Mouse (Mus musculus): ENCODE results near the gene Kif6. TPM values are rescaled to one million over a fixed set of nuclear protein-coding genes. Genes with fewer than 3 reads are reported as not detected.

Gene Kif6
- polyA plus RNA-seq, 1 experiment: 0.34 TPM

- 80% methylated on average over 8 of the region's 8 CpGs for WGBS
- no peaks in the 10 kb centered on the region for H3K36me3 ChIP-seq (ENCODE audit: control insufficient read depth, insufficient read depth, low read length)
- no peaks in the 10 kb centered on the region for H3K4me1 ChIP-seq (ENCODE audit: control insufficient read depth, insufficient read depth, low read length)
- DNase-seq: no peak
- no peaks in the 10 kb centered on the region for H3K27me3 ChIP-seq (replicated peaks; ENCODE audit: control insufficient read depth, insufficient read depth, low read length)
- TF ChIP-seq CTCF (conservative IDR thresholded peaks at IDR 0.05; ENCODE audit: insufficient read depth, insufficient read length, low read depth, low read length): no peak
- TF ChIP-seq POLR2A (IDR thresholded peaks at IDR 0.05; ENCODE audit: low read depth, low read length): no peak
- no peak overlapping the region for H3K4me3 ChIP-seq (ENCODE audit: insufficient read depth, low read depth, low read length)
- no peak overlapping the region for H3K27ac ChIP-seq (ENCODE audit: insufficient read depth, low read depth, low read length)
Observed at GRCm38 (mm10) chr17:49642336-49642735, 27.4 kb downstream of the Kif6 start.

DNA sequence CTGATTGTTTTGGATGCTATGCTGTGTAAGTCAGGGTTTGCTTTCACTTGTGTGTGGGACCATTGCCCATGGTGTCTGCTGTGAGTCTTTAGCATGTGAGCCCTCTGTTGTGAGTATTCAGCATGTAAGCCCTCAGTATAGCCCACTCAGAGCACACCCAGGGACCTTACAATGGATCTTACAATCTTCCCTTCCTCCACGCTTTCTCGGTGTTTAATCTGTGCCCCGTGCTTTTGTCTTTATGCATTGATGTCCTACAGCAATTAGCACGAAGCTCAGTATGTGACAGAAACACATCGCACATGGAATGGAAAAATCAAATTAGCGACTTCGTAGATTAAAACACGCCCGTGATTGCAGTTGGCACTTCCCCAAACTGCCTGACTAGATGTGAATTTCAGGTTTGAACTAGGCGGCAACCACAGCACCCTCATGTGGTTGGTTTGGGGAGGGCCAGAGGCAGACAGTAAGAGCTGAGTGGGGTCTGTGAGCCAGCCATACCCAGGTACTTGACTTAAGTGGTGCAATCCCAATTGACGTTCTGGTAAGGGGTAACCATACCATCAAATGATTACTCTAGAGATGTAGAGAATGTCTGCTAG is 28.1 kb downstream of the Kif6 start:
- no peaks in the 10 kb centered on the region for H3K27me3 ChIP-seq (replicated peaks; ENCODE audit: control insufficient read depth, insufficient read depth, low read length)
- no peaks in the 10 kb centered on the region for H3K4me1 ChIP-seq (ENCODE audit: control insufficient read depth, insufficient read depth, low read length)
- 92% methylated on average over 11 of the region's 11 CpGs for WGBS
- no peaks in the 10 kb centered on the region for H3K36me3 ChIP-seq (ENCODE audit: control insufficient read depth, insufficient read depth, low read length)
- no peak overlapping the region for H3K27ac ChIP-seq (ENCODE audit: insufficient read depth, low read depth, low read length)
- TF ChIP-seq POLR2A (IDR thresholded peaks at IDR 0.05; ENCODE audit: low read depth, low read length) (no peak), CTCF (conservative IDR thresholded peaks at IDR 0.05; ENCODE audit: insufficient read depth, insufficient read length, low read depth, low read length) (no peak)
- H3K4me3 ChIP-seq (ENCODE audit: insufficient read depth, low read depth, low read length): no peak overlapping the region
- DNase-seq: no peak

DNA sequence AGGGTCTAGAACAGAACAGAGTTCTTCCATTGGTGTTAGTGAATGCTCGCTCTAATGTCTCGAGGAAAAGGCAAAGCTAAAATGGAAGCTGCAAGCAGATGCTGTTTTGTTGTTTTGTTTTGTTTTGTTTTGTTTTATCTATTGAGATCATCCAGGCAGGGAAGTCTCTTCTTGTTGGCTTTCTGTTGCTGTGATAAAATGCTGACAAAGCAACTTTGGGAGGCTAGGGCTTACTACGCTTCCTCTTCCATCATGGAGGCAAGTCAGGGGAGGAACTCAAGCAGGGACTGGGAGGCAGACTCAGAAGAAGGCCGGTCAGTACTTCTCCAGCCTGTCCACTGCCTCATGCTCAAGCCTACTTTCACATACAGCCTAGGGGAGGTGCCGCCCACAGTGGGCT is 31.3 kb downstream of the Kif6 start:
- Histone ChIP-seq H3K27ac (ENCODE audit: insufficient read depth, low read depth, low read length) (no peak overlapping the region), H3K4me3 (ENCODE audit: insufficient read depth, low read depth, low read length) (no peak overlapping the region), H3K27me3 (replicated peaks; ENCODE audit: control insufficient read depth, insufficient read depth, low read length) (no peaks in the 10 kb centered on the region), H3K4me1 (ENCODE audit: control insufficient read depth, insufficient read depth, low read length) (no peaks in the 10 kb centered on the region), H3K36me3 (ENCODE audit: control insufficient read depth, insufficient read depth, low read length) (no peaks in the 10 kb centered on the region)
- no peak for TF ChIP-seq POLR2A (IDR thresholded peaks at IDR 0.05; ENCODE audit: low read depth, low read length)
- TF ChIP-seq CTCF (conservative IDR thresholded peaks at IDR 0.05; ENCODE audit: insufficient read depth, insufficient read length, low read depth, low read length): no peak
- 95% methylated on average over 5 of the region's 5 CpGs for WGBS
- DNase-seq: no peak

- H3K4me1 ChIP-seq (ENCODE audit: control insufficient read depth, insufficient read depth, low read length): no peaks in the 10 kb centered on the region
- H3K27me3 ChIP-seq (replicated peaks; ENCODE audit: control insufficient read depth, insufficient read depth, low read length): no peaks in the 10 kb centered on the region
- DNase-seq: no peak
- no peak overlapping the region for H3K4me3 ChIP-seq (ENCODE audit: insufficient read depth, low read depth, low read length)
- no peak overlapping the region for H3K27ac ChIP-seq (ENCODE audit: insufficient read depth, low read depth, low read length)
- H3K36me3 ChIP-seq (ENCODE audit: control insufficient read depth, insufficient read depth, low read length): no peaks in the 10 kb centered on the region
- TF ChIP-seq CTCF (conservative IDR thresholded peaks at IDR 0.05; ENCODE audit: insufficient read depth, insufficient read length, low read depth, low read length): no peak
- no peak for TF ChIP-seq POLR2A (IDR thresholded peaks at IDR 0.05; ENCODE audit: low read depth, low read length)
- 72% methylated on average over 2 of the region's 2 CpGs for WGBS
Observed at GRCm38 (mm10) chr17:49648970-49649369, 34.0 kb downstream of the Kif6 start.

- TF ChIP-seq POLR2A (IDR thresholded peaks at IDR 0.05; ENCODE audit: low read depth, low read length) (no peak), CTCF (conservative IDR thresholded peaks at IDR 0.05; ENCODE audit: insufficient read depth, insufficient read length, low read depth, low read length) (no peak)
- 83% methylated on average over 7 of the region's 7 CpGs for WGBS
- no peak for DNase-seq
Observed at GRCm38 (mm10) chr17:49649394-49649793, 34.5 kb downstream of the Kif6 start.

DNA sequence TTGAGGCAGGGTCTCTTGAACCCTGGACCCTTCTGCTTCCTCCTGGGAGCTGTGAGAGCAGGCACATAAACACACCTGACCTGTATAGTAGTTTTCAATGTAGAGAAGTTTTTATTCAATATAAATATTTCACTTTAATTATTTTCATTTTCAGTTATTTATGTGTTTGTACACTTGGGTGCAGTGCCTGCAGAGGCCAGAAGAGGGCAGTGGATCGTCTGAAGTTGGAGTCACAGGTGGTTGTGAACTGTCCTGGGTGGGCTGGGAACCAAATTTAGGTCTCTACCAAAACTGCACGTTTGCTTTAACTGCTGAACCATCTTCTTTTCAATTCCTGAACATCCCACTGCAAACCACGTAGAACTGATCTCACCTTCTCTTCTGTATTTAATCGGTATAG is 35.4 kb downstream of the Kif6 start:
- Histone ChIP-seq H3K27me3 (replicated peaks; ENCODE audit: control insufficient read depth, insufficient read depth, low read length) (no peaks in the 10 kb centered on the region), H3K4me1 (ENCODE audit: control insufficient read depth, insufficient read depth, low read length) (no peaks in the 10 kb centered on the region), H3K36me3 (ENCODE audit: control insufficient read depth, insufficient read depth, low read length) (no peaks in the 10 kb centered on the region), H3K27ac (ENCODE audit: insufficient read depth, low read depth, low read length) (no peak overlapping the region), H3K4me3 (ENCODE audit: insufficient read depth, low read depth, low read length) (no peak overlapping the region)
- peak; percentile 27; the same call in 1 of the 2 replicates for TF ChIP-seq CTCF (conservative IDR thresholded peaks at IDR 0.05; ENCODE audit: insufficient read depth, insufficient read length, low read depth, low read length)
- no peak for TF ChIP-seq POLR2A (IDR thresholded peaks at IDR 0.05; ENCODE audit: low read depth, low read length)
- WGBS: 86% methylated on average over 4 of the region's 4 CpGs
- no peak for DNase-seq

More at GRCm38 (mm10) chr17:49649394-49649793, 34.5 kb downstream of the Kif6 start:
- no peaks in the 10 kb centered on the region for H3K4me1 ChIP-seq (ENCODE audit: control insufficient read depth, insufficient read depth, low read length)
- H3K36me3 ChIP-seq (ENCODE audit: control insufficient read depth, insufficient read depth, low read length): no peaks in the 10 kb centered on the region
- H3K27ac ChIP-seq (ENCODE audit: insufficient read depth, low read depth, low read length): no peak overlapping the region
- no peak overlapping the region for H3K4me3 ChIP-seq (ENCODE audit: insufficient read depth, low read depth, low read length)
- no peaks in the 10 kb centered on the region for H3K27me3 ChIP-seq (replicated peaks; ENCODE audit: control insufficient read depth, insufficient read depth, low read length)

DNA sequence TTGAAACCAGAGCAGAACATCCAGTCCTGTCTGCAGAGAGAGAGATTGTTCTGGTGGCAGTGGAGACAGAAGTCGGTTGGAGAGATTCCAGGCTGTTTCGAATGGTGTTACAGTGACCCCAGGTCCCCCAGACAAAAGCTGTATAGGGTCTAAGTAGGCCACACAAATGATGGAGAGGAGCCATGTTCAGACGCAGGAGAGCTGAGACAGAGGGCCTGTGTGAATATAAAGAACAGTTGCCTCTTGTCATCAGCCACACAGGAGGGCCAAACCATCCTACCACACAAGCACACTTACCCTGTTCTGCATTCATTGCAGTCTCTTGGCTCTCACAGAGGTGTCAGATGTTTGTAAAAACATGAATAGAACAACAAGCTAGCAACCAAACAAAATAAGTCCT is 37.4 kb downstream of the Kif6 start:
- no peaks in the 10 kb centered on the region for H3K27me3 ChIP-seq (replicated peaks; ENCODE audit: control insufficient read depth, insufficient read depth, low read length)
- H3K36me3 ChIP-seq (ENCODE audit: control insufficient read depth, insufficient read depth, low read length): no peaks in the 10 kb centered on the region
- H3K4me1 ChIP-seq (ENCODE audit: control insufficient read depth, insufficient read depth, low read length): no peaks in the 10 kb centered on the region
- no peak overlapping the region for H3K4me3 ChIP-seq (ENCODE audit: insufficient read depth, low read depth, low read length)
- H3K27ac ChIP-seq (ENCODE audit: insufficient read depth, low read depth, low read length): no peak overlapping the region
- DNase-seq: no peak
- 65% methylated on average over 3 of the region's 3 CpGs for WGBS
- TF ChIP-seq POLR2A (IDR thresholded peaks at IDR 0.05; ENCODE audit: low read depth, low read length) (no peak), CTCF (conservative IDR thresholded peaks at IDR 0.05; ENCODE audit: insufficient read depth, insufficient read length, low read depth, low read length) (no peak)
